Mouse (Mus musculus) MEL (cell line): ENCODE results near the gene Gadd45gip1. TPM values are rescaled to one million over a fixed set of nuclear protein-coding genes. Genes with fewer than 3 reads are reported as not detected.

Experiments used
- DNase-seq: peaks from one replicate; pipeline ENCODE4 v3.0.0; 2011; ENCODE audit warnings: low read depth, low spot score
- H3K27ac ChIP-seq: 2 replicates; pipeline ENCODE4 v1.5.1; 2012; ENCODE audit warnings: low read depth, mild to moderate bottlenecking, control low read depth, low read length, moderate library complexity; ENCODE audit not compliant: control insufficient read depth
- H3K27me3 ChIP-seq, 2 experiments: fragments of 150-350 bp in 1 of 2; sonication (generic) in 1 of 2; 2 replicates each; pipeline ENCODE4 v1.6.1; 2012; ENCODE audit warnings: low read length in 2 of 2, mild to moderate bottlenecking in 2 of 2, improper control_type of control experiment in 1 of 2, moderate library complexity in 1 of 2; ENCODE audit not compliant: insufficient read depth in 2 of 2, control insufficient read depth in 1 of 2
- H3K36me3 ChIP-seq, 2 experiments: 2 replicates each; pipeline ENCODE4 v1.6.1; 2012 to 2014; ENCODE audit warnings: low read length in 2 of 2, improper control_type of control experiment in 1 of 2, inconsistent platforms in 1 of 2, mild to moderate bottlenecking in 1 of 2; ENCODE audit not compliant: insufficient read depth in 2 of 2, control insufficient read depth in 1 of 2
- H3K4me1 ChIP-seq, 2 experiments: fragments of 150-350 bp in 1 of 2; sonication (generic) in 1 of 2; 2 replicates each; pipeline ENCODE4 v1.6.1; 2012; ENCODE audit warnings: low read length in 2 of 2, improper control_type of control experiment in 1 of 2, mild to moderate bottlenecking in 1 of 2; ENCODE audit not compliant: insufficient read depth in 2 of 2, control insufficient read depth in 1 of 2
- H3K4me3 ChIP-seq, 2 experiments: fragments of 150-350 bp in 1 of 2; sonication (generic) in 1 of 2; 2 replicates each; pipeline ENCODE4 v1.5.1; 2012; ENCODE audit warnings: low read depth in 2 of 2, low read length in 2 of 2, mild to moderate bottlenecking in 2 of 2, moderate library complexity in 2 of 2, control low read depth in 1 of 2, improper control_type of control experiment in 1 of 2; ENCODE audit not compliant: control insufficient read depth in 1 of 2, insufficient read depth in 1 of 2
- H3K79me2 ChIP-seq: 2 replicates; pipeline ENCODE4 v1.6.1; 2012; ENCODE audit warnings: mild to moderate bottlenecking, low read length, moderate library complexity; ENCODE audit not compliant: control insufficient read depth, poor library complexity, insufficient read depth
- H3K9ac ChIP-seq: 2 replicates; pipeline ENCODE4 v1.6.1; 2012; ENCODE audit warnings: low read depth, mild to moderate bottlenecking, control low read depth, low read length, moderate library complexity; ENCODE audit not compliant: control insufficient read depth, poor library complexity, severe bottlenecking
- H3K9me3 ChIP-seq: fragments of 150-350 bp; sonication (generic); replicated peaks from 2 replicates; pipeline ENCODE4 v1.6.1; 2012; ENCODE audit warnings: mild to moderate bottlenecking, low read length, improper control_type of control experiment, moderate library complexity; ENCODE audit not compliant: insufficient read depth
- BHLHE40 ChIP-seq: IDR thresholded peaks from 2 replicates; pipeline ENCODE4 v1.6.1; 2012; ENCODE audit warnings: low read depth, mild to moderate bottlenecking, inconsistent platforms, low read length, improper control_type of control experiment, borderline replicate concordance
- CHD1 ChIP-seq: IDR thresholded peaks from 2 replicates; pipeline ENCODE4 v1.6.1; 2012; ENCODE audit warnings: low read depth, mild to moderate bottlenecking, inconsistent platforms, low read length, improper control_type of control experiment
- CHD2 ChIP-seq: IDR thresholded peaks from 2 replicates; pipeline ENCODE4 v1.6.1; 2011; ENCODE audit warnings: low read length, improper control_type of control experiment
- CTCF ChIP-seq, 3 experiments: IDR thresholded peaks in 2 of 3; conservative IDR thresholded peaks in 1 of 3; 2 replicates each; pipeline ENCODE4 v1.5.1; 2011 to 2012; ENCODE audit warnings: low read length in 3 of 3, low read depth in 2 of 3, mild to moderate bottlenecking in 2 of 3, improper control_type of control experiment in 1 of 3, inconsistent platforms in 1 of 3, mixed read lengths in 1 of 3, moderate library complexity in 1 of 3; ENCODE audit not compliant: control insufficient read depth in 1 of 3, insufficient read depth in 1 of 3, poor library complexity in 1 of 3, severe bottlenecking in 1 of 3
- E2F4 ChIP-seq: IDR thresholded peaks from 2 replicates; pipeline ENCODE4 v1.6.1; 2011; ENCODE audit warnings: low read depth, low read length, improper control_type of control experiment, borderline replicate concordance
- ELF1 ChIP-seq: IDR thresholded peaks from 2 replicates; pipeline ENCODE4 v1.6.1; 2014; ENCODE audit warnings: low read depth, mild to moderate bottlenecking, inconsistent platforms, low read length, improper control_type of control experiment, moderate library complexity
- GABPA ChIP-seq: IDR thresholded peaks from 2 replicates; pipeline ENCODE4 v1.6.1; 2012; ENCODE audit warnings: low read depth, mild to moderate bottlenecking, inconsistent platforms, low read length, improper control_type of control experiment, moderate library complexity
- GATA1 ChIP-seq: IDR thresholded peaks from 2 replicates; pipeline ENCODE4 v1.6.1; 2011; ENCODE audit warnings: low read depth, low read length, improper control_type of control experiment
- HCFC1 ChIP-seq: IDR thresholded peaks from 2 replicates; pipeline ENCODE4 v1.6.1; 2012; ENCODE audit warnings: low read depth, mild to moderate bottlenecking, inconsistent platforms, low read length, improper control_type of control experiment, moderate library complexity
- JUND ChIP-seq: IDR thresholded peaks from 2 replicates; pipeline ENCODE4 v1.6.1; 2011; ENCODE audit warnings: low read depth, mild to moderate bottlenecking, improper control_type of control experiment, low read length
- KAT2A ChIP-seq: conservative IDR thresholded peaks from 2 replicates; pipeline ENCODE4 v1.6.1; 2012; ENCODE audit warnings: low read depth, low read length, improper control_type of control experiment, inconsistent platforms
- MAFK ChIP-seq: IDR thresholded peaks from 2 replicates; pipeline ENCODE4 v1.6.1; 2011; ENCODE audit warnings: low read depth, mild to moderate bottlenecking, low read length, improper control_type of control experiment, borderline replicate concordance
- MAX ChIP-seq: IDR thresholded peaks from 2 replicates; pipeline ENCODE4 v1.6.1; 2011; ENCODE audit warnings: low read length, improper control_type of control experiment
- MAZ ChIP-seq: IDR thresholded peaks from 2 replicates; pipeline ENCODE4 v1.6.1; 2012; ENCODE audit warnings: low read depth, mild to moderate bottlenecking, inconsistent platforms, low read length, improper control_type of control experiment
- MEF2A ChIP-seq: IDR thresholded peaks from 2 replicates; pipeline ENCODE4 v1.6.1; 2014; ENCODE audit warnings: low read depth, mild to moderate bottlenecking, inconsistent platforms, low read length, improper control_type of control experiment; ENCODE audit not compliant: poor library complexity, insufficient replicate concordance, severe bottlenecking; ENCODE audit errors: extremely low read depth
- MXI1 ChIP-seq: IDR thresholded peaks from 2 replicates; pipeline ENCODE4 v1.6.1; 2011; ENCODE audit warnings: mild to moderate bottlenecking, low read depth, low read length, improper control_type of control experiment
- MYC ChIP-seq: IDR thresholded peaks from 2 replicates; pipeline ENCODE4 v1.6.1; 2011; ENCODE audit warnings: low read depth, mild to moderate bottlenecking, low read length, improper control_type of control experiment, moderate library complexity
- NRF1 ChIP-seq: IDR thresholded peaks from 2 replicates; pipeline ENCODE4 v1.6.1; 2014; ENCODE audit warnings: low read depth, mild to moderate bottlenecking, inconsistent platforms, low read length, improper control_type of control experiment, moderate library complexity; ENCODE audit not compliant: poor library complexity, insufficient read depth, severe bottlenecking
- POLR2A ChIP-seq, 2 experiments: IDR thresholded peaks; 2 replicates each; pipeline ENCODE4 v1.6.1; 2011 to 2012; ENCODE audit warnings: low read length in 2 of 2, mild to moderate bottlenecking in 2 of 2, control low read depth in 1 of 2, improper control_type of control experiment in 1 of 2, low read depth in 1 of 2, moderate library complexity in 1 of 2; ENCODE audit not compliant: control insufficient read depth in 1 of 2, insufficient read depth in 1 of 2, poor library complexity in 1 of 2
- POLR2AphosphoS5 ChIP-seq: IDR thresholded peaks from 2 replicates; pipeline ENCODE4 v1.6.1; 2012; ENCODE audit warnings: low read depth, borderline replicate concordance, mild to moderate bottlenecking, inconsistent platforms, low read length, moderate library complexity, mixed read lengths
- RAD21 ChIP-seq: IDR thresholded peaks from 2 replicates; pipeline ENCODE4 v1.6.1; 2011; ENCODE audit warnings: mild to moderate bottlenecking, low read depth, low read length, improper control_type of control experiment
- SIN3A ChIP-seq: IDR thresholded peaks from 2 replicates; pipeline ENCODE4 v1.6.1; 2012; ENCODE audit warnings: low read length, improper control_type of control experiment, inconsistent platforms
- SMC3 ChIP-seq: IDR thresholded peaks from 2 replicates; pipeline ENCODE4 v1.6.1; 2011; ENCODE audit warnings: low read depth, low read length, improper control_type of control experiment
- TAL1 ChIP-seq: IDR thresholded peaks from 2 replicates; pipeline ENCODE4 v1.6.1; 2012; ENCODE audit warnings: mild to moderate bottlenecking, inconsistent platforms, low read length, moderate library complexity, mixed read lengths
- TCF12 ChIP-seq: IDR thresholded peaks from 2 replicates; pipeline ENCODE4 v1.6.1; 2014; ENCODE audit warnings: low read depth, mild to moderate bottlenecking, inconsistent platforms, low read length, improper control_type of control experiment, moderate library complexity
- USF1 ChIP-seq: IDR thresholded peaks from 2 replicates; pipeline ENCODE4 v1.6.1; 2014; ENCODE audit warnings: low read depth, mild to moderate bottlenecking, inconsistent platforms, low read length, improper control_type of control experiment, moderate library complexity
- USF2 ChIP-seq, 2 experiments: IDR thresholded peaks; 2 replicates each; pipeline ENCODE4 v1.6.1; 2011 to 2012; ENCODE audit warnings: improper control_type of control experiment in 2 of 2, low read length in 2 of 2, borderline replicate concordance in 1 of 2, inconsistent platforms in 1 of 2, low read depth in 1 of 2, mild to moderate bottlenecking in 1 of 2; ENCODE audit not compliant: insufficient read depth in 1 of 2
- ZC3H11A ChIP-seq: IDR thresholded peaks from 2 replicates; pipeline ENCODE4 v1.6.1; 2012; ENCODE audit warnings: low read depth, mild to moderate bottlenecking, inconsistent platforms, low read length, improper control_type of control experiment
- ZMIZ1 ChIP-seq: IDR thresholded peaks from 2 replicates; pipeline ENCODE4 v1.6.1; 2012; ENCODE audit warnings: low read depth, mild to moderate bottlenecking, inconsistent platforms, low read length, improper control_type of control experiment, moderate library complexity
- ZNF384 ChIP-seq: IDR thresholded peaks from 2 replicates; pipeline ENCODE4 v1.6.1; 2012; ENCODE audit warnings: low read depth, mild to moderate bottlenecking, inconsistent platforms, low read length, improper control_type of control experiment
- polyA plus RNA-seq, 2 experiments: library from polyadenylated mRNA; stranded (reverse) in 1 of 2; unstranded in 1 of 2; fragments of >175 nt in 1 of 2; fragments of >200 nt in 1 of 2; gene quantifications; 2 replicates each; pipeline versions ENCODE4 v1.2.1 to v1.2.4; 2012; ENCODE audit warnings: low replicate concordance in 2 of 2, low read depth in 1 of 2; ENCODE audit not compliant: insufficient read length in 2 of 2, insufficient read depth in 1 of 2, missing spikeins in 1 of 2
- total RNA-seq: library from RNA; depleted of rRNA; stranded (reverse); fragments of 300-350 nt; gene quantifications from 2 replicates; pipeline ENCODE4 v1.2.3, GENCODE M21; 2012

The Gadd45gip1 gene
- total and polyA plus RNA-seq, 3 experiments: 51.8 to 62.9 TPM; not detected in 1

GRCm38 (mm10) chr8:84846722-84847572 lies 15.6 kb downstream of the Gadd45gip1 start, which contains the start of gene Calr (continued):
- TF ChIP-seq ZNF384: peak; percentile 28; the same call in 1 of the 2 replicates
- TF ChIP-seq SIN3A: peak; percentile 79; the same call in 1 of the 2 replicates
- peak; percentile 91 to 94 for TF ChIP-seq POLR2A (IDR thresholded peaks at IDR 0.05; ENCODE audit: control insufficient read depth in 1 of 2, insufficient read depth in 1 of 2, low read depth in 1 of 2, low read length in 2 of 2, poor library complexity in 1 of 2)
- TF ChIP-seq GABPA: no peak

GRCm38 (mm10) chr8:84847684-84848435 lies 16.5 kb downstream of the Gadd45gip1 start:
- Histone ChIP-seq H3K27ac (peak overlapping the region; percentile 98), H3K9ac (peak overlapping the region; percentile 81), H3K4me3 (peak overlapping the region; percentile 69 to 73), H3K4me1 (peaks cover 7 to 18% of the 10 kb centered on the region in 2 experiments; a peak in 3 of 4 replicates), H3K9me3 (no peaks in the 10 kb centered on the region), H3K27me3 (no peaks in the 10 kb centered on the region), H3K36me3 (peaks cover 13 to 31% of the 10 kb centered on the region in 2 experiments), H3K79me2 (peaks cover 31% of the 10 kb centered on the region)
- DNase-seq: peak; percentile 92
- peak; percentile 75; the same call in 1 of the 2 replicates for TF ChIP-seq MAX
- 0 out of 2 replicates have a peak, but pooled peaks have one; percentile 41 for TF ChIP-seq JUND
- TF ChIP-seq CTCF (IDR thresholded peaks at IDR 0.05 in 2 of 3, conservative IDR thresholded peaks at IDR 0.05 in 1 of 3; ENCODE audit: control insufficient read depth in 1 of 3, insufficient read depth in 1 of 3, low read depth in 2 of 3, low read length in 3 of 3, poor library complexity in 1 of 3, severe bottlenecking in 1 of 3): no peak
- peak; percentile 65 for TF ChIP-seq MXI1
- TF ChIP-seq BHLHE40: peak; percentile 92
- TF ChIP-seq TCF12: peak; percentile 96
- peak; percentile 95 for TF ChIP-seq USF1
- TF ChIP-seq MAFK: 0 out of 2 replicates have a peak, but pooled peaks have one; percentile 59
- TF ChIP-seq MEF2A: no peak
- TF ChIP-seq SMC3: no peak
- peak; percentile 91 for TF ChIP-seq ZNF384
- 0 out of 2 replicates have a peak, but pooled peaks have one; percentile 93 for TF ChIP-seq CHD1
- TF ChIP-seq SIN3A: peak; percentile 91
- peak; percentile 96 for TF ChIP-seq GATA1
- TF ChIP-seq NRF1: no peak
- TF ChIP-seq HCFC1: peak; percentile 68
- TF ChIP-seq E2F4: 0 out of 2 replicates have a peak, but pooled peaks have one; percentile 45
- peak; percentile 87 for TF ChIP-seq TAL1
- peak; percentile 71; the same call in 1 of the 2 replicates for TF ChIP-seq MYC
- TF ChIP-seq MAZ: peak; percentile 94
- no peak for TF ChIP-seq ZC3H11A
- no peak for TF ChIP-seq POLR2AphosphoS5
- TF ChIP-seq RAD21: no peak
- TF ChIP-seq CHD2: peak; percentile 81
- peak; percentile 76 for TF ChIP-seq ZMIZ1
- TF ChIP-seq KAT2A: no peak; the same call in 1 of the 2 replicates
- peak in 1 of 2 experiments; percentile 65; a peak in 1 of 4 replicates for TF ChIP-seq USF2 (IDR thresholded peaks at IDR 0.05; ENCODE audit: borderline replicate concordance in 1 of 2, insufficient read depth in 1 of 2, low read depth in 1 of 2, low read length in 2 of 2)
- peak; percentile 80 for TF ChIP-seq ELF1
